In the genomic region with DNA sequence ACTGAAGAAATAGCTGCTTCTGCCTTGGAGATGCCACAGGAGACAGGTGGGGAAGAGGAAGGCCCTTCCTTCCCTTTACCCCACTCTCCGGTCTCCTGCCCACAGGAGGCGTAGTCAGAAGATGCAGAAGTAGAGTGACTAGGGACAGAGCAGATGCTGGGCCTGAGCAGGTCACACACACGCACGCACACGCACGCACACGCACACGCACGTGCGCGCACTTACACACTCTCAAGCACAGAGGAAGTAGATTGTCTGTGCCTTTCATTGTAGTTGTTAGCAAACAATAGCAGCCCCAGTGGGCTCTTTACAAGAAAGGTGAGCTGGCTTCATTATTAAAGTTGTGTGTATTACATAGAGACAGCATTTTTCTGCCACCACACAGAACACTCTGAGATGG, we compare ENCODE assay signal across 16 mouse cellular contexts.
"Had no signal": no experiment of that assay in that cellular context is flagged by ENCODE, and none has a peak within 500 bp of the region (broad histone marks: within the 10 kb centered on the region; RNA-seq: fewer than 3 reads in every experiment).

No protein-coding gene starts in this region.

- H3K9ac ChIP-seq: liver, embryonic 13.5 days; lung, embryonic 14.5 days; midbrain, embryonic 12.5 days; midbrain, embryonic 15.5 days; neural tube, embryonic 13.5 days had no signal

- H3K4me2 ChIP-seq: liver, embryonic 13.5 days; lung, embryonic 14.5 days; midbrain, embryonic 12.5 days; midbrain, embryonic 15.5 days; neural tube, embryonic 13.5 days had no signal

- ATAC-seq: lung, postnatal 0 days; midbrain, embryonic 15.5 days had no signal

- H3K9me3 ChIP-seq: liver, embryonic 13.5 days; midbrain, embryonic 12.5 days; midbrain, embryonic 15.5 days; neural tube, embryonic 13.5 days had no signal

- H3K4me3 ChIP-seq: liver, embryonic 13.5 days; midbrain, embryonic 12.5 days; midbrain, embryonic 15.5 days; myocyte; neural tube, embryonic 13.5 days had no signal

- H3K27me3 ChIP-seq: liver, embryonic 13.5 days; midbrain, embryonic 12.5 days; midbrain, embryonic 15.5 days; neural tube, embryonic 13.5 days had no signal

- H3K36me3 ChIP-seq: liver, embryonic 13.5 days; midbrain, embryonic 12.5 days; midbrain, embryonic 15.5 days; neural tube, embryonic 13.5 days had no signal

- DNase-seq: kidney, adult 18-20 months; kidney, adult 9 months; kidney, postnatal 14 days; kidney, postnatal 4 days; liver, embryonic 13.5 days; lung, embryonic 14.5 days; lung, postnatal 36 days; thymus, adult 2 months; thymus, postnatal 14 days; thymus, postnatal 4 days had no signal

- H3K27ac ChIP-seq: liver, embryonic 13.5 days; midbrain, embryonic 12.5 days; midbrain, embryonic 15.5 days; neural tube, embryonic 13.5 days; stomach, postnatal 0 days had no signal

- H3K4me1 ChIP-seq: liver, embryonic 13.5 days; midbrain, embryonic 15.5 days had no signal
